15 mouse cellular contexts compared by ENCODE assay signal in genomic region chr16:31299960-31300353, GRCm38 (mm10). TPM values are rescaled to one million over a fixed set of nuclear protein-coding genes. Genes with fewer than 3 reads are reported as not detected.
DNase-seq lines count a peak whose midpoint lies in the region; ATAC-seq and TF ChIP-seq lines count a peak whose summit lies in the region.
"Had no signal": no experiment of that assay in that cellular context is flagged by ENCODE, and none has a peak within 500 bp of the region (broad histone marks: within the 10 kb centered on the region; RNA-seq: fewer than 3 reads in every experiment).

No protein-coding gene starts in this region.

- no peak for DNase-seq in forebrain, embryonic 11.5 days (ENCODE audit: low spot score)
- DNase-seq in ES-E14 (ENCODE audit: low read depth, low spot score), result peak; percentile 52
- no peak for DNase-seq in left cerebral cortex, postnatal 4 days
- DNase-seq in adrenal gland, adult (ENCODE audit: inconsistent age in 2 of 2, low spot score in 1 of 2), result no peak
- DNase-seq in lung, postnatal 25 days (ENCODE audit: low spot score), result no peak
- DNase-seq: adrenal gland, adult 8-10 months; layer of hippocampus, adult 9-11 months; thymus, postnatal 36 days had no signal

- in situ Hi-C loops in ES-E14 (cut with MboI; ENCODE audit: low sequenced_read_pairs in 2 of 2, unreplicated experiment in 2 of 2), result no loop called here

- peaks cover 25% of the 10 kb centered on the region for H3K4me1 ChIP-seq in forebrain, embryonic 12.5 days
- H3K4me1 ChIP-seq in forebrain, embryonic 11.5 days (replicated peaks; ENCODE audit: control insufficient read depth, insufficient read depth, low read length), result peaks cover 5% of the 10 kb centered on the region; the same call in 1 of the 2 replicates
- peaks cover 11 to 37% of the 10 kb centered on the region in 2 experiments for H3K4me1 ChIP-seq in ES-E14 (ENCODE audit: control insufficient read depth in 2 of 2, insufficient read depth in 2 of 2, low read length in 2 of 2, poor library complexity in 1 of 2)
- H3K4me1 ChIP-seq in hindbrain, embryonic 12.5 days, result peaks cover 24% of the 10 kb centered on the region
- H3K4me1 ChIP-seq in midbrain, embryonic 16.5 days (ENCODE audit: control insufficient read depth, insufficient read depth, low read length), result peaks cover 17% of the 10 kb centered on the region

- 24% methylated on average over 3 of the region's 3 CpGs for WGBS in forebrain, embryonic 12.5 days
- WGBS in forebrain, embryonic 11.5 days, result 39% methylated on average over 3 of the region's 3 CpGs
- WGBS in hindbrain, embryonic 12.5 days, result 10% methylated on average over 3 of the region's 3 CpGs
- 20% methylated on average over 3 of the region's 3 CpGs for WGBS in midbrain, embryonic 16.5 days

- H3K4me2 ChIP-seq in forebrain, embryonic 12.5 days, result no peak overlapping the region
- no peak overlapping the region for H3K4me2 ChIP-seq in forebrain, embryonic 11.5 days (ENCODE audit: low read depth, low read length, severe bottlenecking)
- no peak overlapping the region for H3K4me2 ChIP-seq in hindbrain, embryonic 12.5 days (replicated peaks)
- H3K4me2 ChIP-seq in midbrain, embryonic 16.5 days (ENCODE audit: low read length), result no peak overlapping the region
- H3K4me2 ChIP-seq: embryonic facial prominence, embryonic 13.5 days; limb, embryonic 13.5 days had no signal

- H3K27ac ChIP-seq in forebrain, embryonic 12.5 days, result 0 out of 2 replicates have a peak overlapping the region, but pooled peaks have one; percentile 6
- H3K27ac ChIP-seq in forebrain, embryonic 11.5 days (ENCODE audit: low read depth, low read length), result no peak overlapping the region
- H3K27ac ChIP-seq in ES-E14 (ENCODE audit: insufficient read depth, low read depth, low read length, poor library complexity, severe bottlenecking), result peak overlapping the region; percentile 98
- H3K27ac ChIP-seq in hindbrain, embryonic 12.5 days, result peak overlapping the region; percentile 14
- H3K27ac ChIP-seq in midbrain, embryonic 16.5 days (ENCODE audit: low read length), result 0 out of 2 replicates have a peak overlapping the region, but pooled peaks have one; percentile 5
- H3K27ac ChIP-seq: embryonic facial prominence, embryonic 13.5 days; limb, embryonic 13.5 days had no signal

- no peaks in the 10 kb centered on the region for H3K36me3 ChIP-seq in forebrain, embryonic 12.5 days (replicated peaks)
- no peaks in the 10 kb centered on the region for H3K36me3 ChIP-seq in forebrain, embryonic 11.5 days (ENCODE audit: control insufficient read depth, insufficient read depth, low read length)
- no peaks in the 10 kb centered on the region for H3K36me3 ChIP-seq in ES-E14 (ENCODE audit: control insufficient read depth, insufficient read depth, low read length, poor library complexity, severe bottlenecking)
- no peaks in the 10 kb centered on the region for H3K36me3 ChIP-seq in hindbrain, embryonic 12.5 days
- no peaks in the 10 kb centered on the region for H3K36me3 ChIP-seq in midbrain, embryonic 16.5 days (ENCODE audit: control insufficient read depth, insufficient read depth, low read length)
- H3K36me3 ChIP-seq: embryonic facial prominence, embryonic 13.5 days; limb, embryonic 13.5 days had no signal

- H3K9ac ChIP-seq in forebrain, embryonic 12.5 days, result no peak overlapping the region
- no peak overlapping the region for H3K9ac ChIP-seq in forebrain, embryonic 11.5 days (ENCODE audit: low read length)
- H3K9ac ChIP-seq in ES-E14 (ENCODE audit: insufficient read depth, low read depth, low read length, poor library complexity, severe bottlenecking), result peak overlapping the region; percentile 15; the same call in 1 of the 2 replicates
- no peak overlapping the region for H3K9ac ChIP-seq in hindbrain, embryonic 12.5 days
- H3K9ac ChIP-seq in midbrain, embryonic 16.5 days (ENCODE audit: low read depth, low read length), result no peak overlapping the region
- H3K9ac ChIP-seq: embryonic facial prominence, embryonic 13.5 days; limb, embryonic 13.5 days had no signal

- H3K4me3 ChIP-seq in forebrain, embryonic 12.5 days (replicated peaks), result no peak overlapping the region
- H3K4me3 ChIP-seq in forebrain, embryonic 11.5 days (ENCODE audit: low read depth, low read length), result no peak overlapping the region
- peak overlapping the region; percentile 3 to 4; a peak in 1 of 4 replicates for H3K4me3 ChIP-seq in ES-E14 (ENCODE audit: insufficient read depth in 1 of 2, low read depth in 1 of 2, low read length in 2 of 2, poor library complexity in 1 of 2, severe bottlenecking in 1 of 2)
- H3K4me3 ChIP-seq in hindbrain, embryonic 12.5 days, result no peak overlapping the region
- no peak overlapping the region for H3K4me3 ChIP-seq in midbrain, embryonic 16.5 days (ENCODE audit: low read depth, low read length)
- H3K4me3 ChIP-seq: embryonic facial prominence, embryonic 13.5 days; limb, embryonic 13.5 days had no signal

- H3K9me3 ChIP-seq in forebrain, embryonic 12.5 days, result no peaks in the 10 kb centered on the region
- H3K9me3 ChIP-seq in forebrain, embryonic 11.5 days (ENCODE audit: control insufficient read depth, low read length), result no peaks in the 10 kb centered on the region
- no peaks in the 10 kb centered on the region for H3K9me3 ChIP-seq in ES-E14 (ENCODE audit: control insufficient read depth, insufficient read depth, low read depth, low read length)
- H3K9me3 ChIP-seq in hindbrain, embryonic 12.5 days (replicated peaks), result no peaks in the 10 kb centered on the region
- no peaks in the 10 kb centered on the region for H3K9me3 ChIP-seq in midbrain, embryonic 16.5 days (replicated peaks; ENCODE audit: control insufficient read depth, low read length, poor library complexity, severe bottlenecking)
- H3K9me3 ChIP-seq: embryonic facial prominence, embryonic 13.5 days; limb, embryonic 13.5 days had no signal

- no peaks in the 10 kb centered on the region; the same call in 1 of the 2 replicates for H3K27me3 ChIP-seq in forebrain, embryonic 12.5 days
- H3K27me3 ChIP-seq in forebrain, embryonic 11.5 days (ENCODE audit: control insufficient read depth, insufficient read depth, low read length), result no peaks in the 10 kb centered on the region
- no peaks in the 10 kb centered on the region for H3K27me3 ChIP-seq in hindbrain, embryonic 12.5 days
- H3K27me3 ChIP-seq in midbrain, embryonic 16.5 days (ENCODE audit: control insufficient read depth, insufficient read depth, low read depth, low read length), result no peaks in the 10 kb centered on the region
- H3K27me3 ChIP-seq: embryonic facial prominence, embryonic 13.5 days; limb, embryonic 13.5 days had no signal

- no peak for ATAC-seq in forebrain, embryonic 12.5 days (ENCODE audit: low FRiP score)
- no peak for ATAC-seq in forebrain, embryonic 11.5 days (replicated peaks; ENCODE audit: low FRiP score)
- peak; percentile 29 for ATAC-seq in hindbrain, embryonic 12.5 days (ENCODE audit: low FRiP score)
- no peak for ATAC-seq in midbrain, embryonic 16.5 days
- ATAC-seq: inflammation-experienced regulatory T-cells, adult 6 months; lung, postnatal 0 days had no signal

- intact Hi-C loops in left cerebral cortex, postnatal 4 days (cut with DNase I), result no loop called here

TF ChIP-seq in ES-E14, 5 proteins besides CTCF, POLR2A, EP300 and RAD21:
- TF ChIP-seq ZNF384 (IDR thresholded peaks at IDR 0.05; ENCODE audit: low read depth, low read length) (no peak), HCFC1 (IDR thresholded peaks at IDR 0.05; ENCODE audit: borderline replicate concordance, insufficient read depth, low read length) (no peak), MAFK (IDR thresholded peaks at IDR 0.05; ENCODE audit: insufficient read depth, low read depth, low read length) (no peak), ZC3H11A (IDR thresholded peaks at IDR 0.05; ENCODE audit: borderline replicate concordance, low read depth, low read length) (no peak), CHD2 (IDR thresholded peaks at IDR 0.05; ENCODE audit: low read depth, low read length) (no peak)

RNA-seq across cellular contexts. Expression of gene Apod, which starts 14.7 kb away (rescaled TPM):
- 28.3 and 41.7 TPM in 2 replicates for polyA plus RNA-seq in forebrain, embryonic 12.5 days (2016; fragmentation: Nextera tagmentation; extraction: Ambion mirVana)
- 42.1 and 47.7 TPM in 2 replicates for polyA plus RNA-seq in forebrain, embryonic 11.5 days (2014; fragmentation: Nextera tagmentation; extraction: Ambion mirVana)
- 10.6 and 22.7 TPM in 2 replicates for total RNA-seq in ES-E14 (2012; rRNA removed)
- 76.2 and 93.8 TPM in 2 replicates for polyA plus RNA-seq in hindbrain, embryonic 12.5 days (2016; fragmentation: Nextera tagmentation; extraction: Ambion mirVana)
- polyA plus RNA-seq in midbrain, embryonic 16.5 days (2015; fragmentation: Nextera tagmentation; extraction: Ambion mirVana), result 83.5 and 89.1 TPM in 2 replicates
- total RNA-seq in left cerebral cortex, postnatal 4 days (2021), result 10 to 100 TPM; 30.6 to 35.9 TPM

RNA-seq across cellular contexts. Expression of gene Ppp1r2, which starts 24.9 kb away (rescaled TPM):
- 95.4 and 95.5 TPM in 2 replicates for polyA plus RNA-seq in forebrain, embryonic 12.5 days (2016; fragmentation: Nextera tagmentation; extraction: Ambion mirVana)
- polyA plus RNA-seq in forebrain, embryonic 11.5 days (2014; fragmentation: Nextera tagmentation; extraction: Ambion mirVana), result 109 and 110 TPM in 2 replicates
- 49.9 and 63.1 TPM in 2 replicates for total RNA-seq in ES-E14 (2012; rRNA removed)
- polyA plus RNA-seq in hindbrain, embryonic 12.5 days (2016; fragmentation: Nextera tagmentation; extraction: Ambion mirVana), result 101 and 108 TPM in 2 replicates
- 90.3 and 92.0 TPM in 2 replicates for polyA plus RNA-seq in midbrain, embryonic 16.5 days (2015; fragmentation: Nextera tagmentation; extraction: Ambion mirVana)
- total RNA-seq in left cerebral cortex, postnatal 4 days (2021), result 10 to 100 TPM; 59.1 to 59.2 TPM

Comparison
In these comparisons a context has a peak if more than half of its experiments do, and no peak if none do; other contexts are left out.
1. H3K4me3 ChIP-seq: peak in ES-E14 (2 of 2); none in forebrain, embryonic 12.5 days (single experiment), forebrain, embryonic 11.5 days (single experiment), hindbrain, embryonic 12.5 days (single experiment) and midbrain, embryonic 16.5 days (single experiment).